Mouse (Mus musculus) sigmoid colon, adult 10 weeks (tissue): Measurements from ENCODE around the gene Aco2. TPM values are rescaled to one million over a fixed set of nuclear protein-coding genes. Genes with fewer than 3 reads are reported as not detected.

Experiments
- polyA plus RNA-seq: library from polyadenylated mRNA; stranded (reverse); fragments of 350-450 nt; fragmentation: Illumina TruSeq; extraction: RNeasy Lipid Tissue Mini Kit (QIAGEN cat#74804); gene quantifications from one replicate; pipeline ENCODE4 v1.2.3, GENCODE M21; 2014; ENCODE audit warnings: low read depth, low replicate concordance

Aco2 gene
- 87.4 TPM for polyA plus RNA-seq

GRCm38 (mm10) chr15:81872262-81873136 is at the start of gene Aco2:
Gene Aco2 (plus strand): TSS chr15:81872309.

GRCm38 (mm10) chr15:81858517-81859329 is 13.4 kb upstream of the Aco2 start, which contains the start of gene Tob2:
Gene Tob2 (minus strand): TSS chr15:81858796.

GRCm38 (mm10) chr15:81871604-81872261 is 376 bp upstream of the Aco2 start, which contains the start of gene Phf5a:
Gene Phf5a (minus strand): TSS chr15:81871911.

GRCm38 (mm10) chr15:81925760-81926445 is 53.8 kb downstream of the Aco2 start, which contains the start of gene Polr3h:
Gene Polr3h (minus strand): TSS chr15:81926240.

GRCm38 (mm10) chr15:81936679-81937078 is 64.6 kb downstream of the Aco2 start, which contains the start of gene Csdc2:
Gene Csdc2 (plus strand): TSS chr15:81936759.

GRCm38 (mm10) chr15:81960171-81961077 is 88.3 kb downstream of the Aco2 start, which contains the start of gene Pmm1:
Gene Pmm1 (minus strand): TSS chr15:81960930.

Other genes starting within 250 kb of the Aco2 start
- gene L3mbtl2, start 208.4 kb upstream of the Aco2 start, polyA plus RNA-seq: 2.3 TPM
- not detected for gene Chadl, start 175.0 kb upstream of the Aco2 start, polyA plus RNA-seq
- gene Zc3h7b, start 127.3 kb upstream of the Aco2 start, polyA plus RNA-seq: 7.0 TPM
- 5.6 TPM for gene Rangap1, start 126.8 kb upstream of the Aco2 start, polyA plus RNA-seq
- 21.2 TPM for gene Tef, start 69.9 kb upstream of the Aco2 start, polyA plus RNA-seq
- 8.8 TPM for gene Tob2, start 13.5 kb upstream of the Aco2 start, polyA plus RNA-seq
- 18.2 TPM for gene Phf5a, start 398 bp upstream of the Aco2 start, polyA plus RNA-seq
- 0.41 TPM for gene Polr3h, start 53.9 kb downstream of the Aco2 start, polyA plus RNA-seq
- gene Csdc2, start 64.5 kb downstream of the Aco2 start, polyA plus RNA-seq: 0.19 TPM
- gene Pmm1, start 88.6 kb downstream of the Aco2 start, polyA plus RNA-seq: 2.9 TPM
- not detected for gene 1700029P11Rik, start 108.2 kb downstream of the Aco2 start, polyA plus RNA-seq
- 67.2 TPM for gene Xrcc6, start 115.5 kb downstream of the Aco2 start, polyA plus RNA-seq
- 10.5 TPM for gene Desi1, start 161.6 kb downstream of the Aco2 start, polyA plus RNA-seq
- gene Snu13, start 175.3 kb downstream of the Aco2 start, polyA plus RNA-seq: 306 TPM
- not detected for gene 4930407I10Rik, start 186.8 kb downstream of the Aco2 start, polyA plus RNA-seq
- not detected for gene Mei1, start 197.7 kb downstream of the Aco2 start, polyA plus RNA-seq